Mouse (Mus musculus) lung, postnatal 4 days (tissue): ENCODE results near the gene Sec62.

Experiments
- DNase-seq, 2 experiments: peaks; one replicate each; pipeline ENCODE4 v3.0.0; 2021

The Sec62 gene

GRCm38 (mm10) chr3:30792737-30793402 lies at the start of gene Sec62:
Gene Sec62, plus strand, starts transcription at chr3:30792875.
- DNase-seq: peak; percentile 94 to 95

- DNase-seq: no peak
Measured at GRCm38 (mm10) chr3:30742891-30743290, 49.8 kb upstream of the Sec62 start.

DNA sequence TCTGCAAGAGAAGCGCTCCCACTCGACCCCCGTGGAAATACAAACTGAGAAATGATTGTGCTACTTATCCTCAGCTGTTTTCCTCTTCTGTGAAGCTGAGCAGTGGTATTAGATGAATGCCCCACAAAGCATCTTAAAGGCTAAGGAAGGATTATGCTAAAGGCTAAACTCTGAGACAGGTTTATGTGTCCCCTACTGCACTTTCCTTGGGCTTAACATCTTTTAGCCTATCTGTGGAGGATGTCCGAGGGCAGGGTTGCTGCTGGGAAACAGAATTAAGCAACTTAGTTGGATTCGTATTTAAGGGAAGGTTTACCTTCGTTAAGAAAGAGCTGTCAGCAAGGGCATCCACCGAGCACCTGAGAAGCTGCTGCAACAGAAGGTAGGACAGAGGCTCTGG lies 46.7 kb upstream of the Sec62 start, which contains the start of gene Samd7:
Gene Samd7 (plus strand): TSS at position 288 of the 400 bp plus-strand sequence.
- DNase-seq: no peak

GRCm38 (mm10) chr3:30748316-30748715 lies 44.4 kb upstream of the Sec62 start:
- no peak for DNase-seq

- no peak for DNase-seq
Measured at GRCm38 (mm10) chr3:30754696-30755095, 38.0 kb upstream of the Sec62 start.

GRCm38 (mm10) chr3:30764877-30765276 lies 27.8 kb upstream of the Sec62 start:
- DNase-seq: no peak

GRCm38 (mm10) chr3:30765311-30766027 lies 27.2 kb upstream of the Sec62 start:
- DNase-seq: peak in 1 of 2 experiments; percentile 4

GRCm38 (mm10) chr3:30766177-30766576 lies 26.5 kb upstream of the Sec62 start:
- DNase-seq: peak; percentile 9 to 37

DNA sequence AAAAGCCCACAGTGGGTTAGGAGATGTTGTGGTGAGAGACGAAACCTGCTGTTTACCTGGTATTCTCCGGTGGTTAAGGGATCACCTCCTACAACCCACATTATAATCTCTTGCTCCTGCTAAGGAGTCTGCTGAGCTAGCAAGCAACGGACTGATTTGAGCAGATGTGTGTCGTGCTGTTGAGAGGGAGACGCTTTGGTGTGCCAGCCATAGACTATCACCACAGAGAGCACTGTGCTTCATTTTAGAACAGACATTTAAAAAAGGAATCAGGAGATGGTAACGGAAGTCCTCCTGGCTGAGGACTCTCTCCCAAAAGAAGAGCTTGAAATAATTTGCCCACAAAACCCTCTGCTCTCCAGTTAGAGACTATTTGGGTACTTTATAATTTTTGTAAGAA lies 25.4 kb upstream of the Sec62 start:
- no peak for DNase-seq

DNA sequence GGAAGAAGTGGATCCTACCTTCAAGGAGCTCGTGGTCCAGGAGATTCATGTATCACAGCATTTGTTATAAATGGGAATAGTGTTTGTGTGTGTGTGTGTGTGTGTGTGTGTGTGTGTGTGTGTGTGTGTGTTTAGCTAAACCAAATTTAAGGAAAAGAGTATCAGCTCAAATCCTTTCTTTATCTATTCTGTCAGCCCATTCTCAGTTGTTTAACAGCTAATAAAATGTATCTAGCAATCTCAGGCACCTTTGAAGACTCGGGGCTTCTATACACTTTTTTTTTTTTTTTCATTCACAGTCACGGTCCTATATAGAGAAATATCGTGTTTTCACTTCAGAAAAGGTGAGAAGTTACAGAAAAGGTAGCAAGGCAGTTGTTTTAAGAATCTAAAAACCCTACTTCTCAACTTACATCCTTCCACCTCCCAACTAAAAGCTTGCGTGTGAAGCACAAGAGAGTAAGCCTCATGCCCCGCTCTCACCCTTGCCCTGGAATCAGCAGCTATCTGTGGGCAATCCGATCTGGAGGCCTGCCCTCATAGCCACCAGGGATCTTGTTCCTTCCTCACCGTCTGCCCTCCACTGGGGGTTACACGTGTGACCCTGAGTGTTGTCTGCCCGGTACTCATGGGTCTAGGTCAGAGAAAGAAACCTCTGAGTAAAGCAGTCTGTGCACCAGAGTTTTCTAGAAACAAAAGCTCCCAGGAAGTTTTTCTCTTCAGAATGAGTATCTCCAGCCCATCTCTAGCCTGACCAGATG lies 22.7 kb upstream of the Sec62 start:
- DNase-seq: no peak

- no peak for DNase-seq
Measured at GRCm38 (mm10) chr3:30771560-30771959, 21.1 kb upstream of the Sec62 start.

DNA sequence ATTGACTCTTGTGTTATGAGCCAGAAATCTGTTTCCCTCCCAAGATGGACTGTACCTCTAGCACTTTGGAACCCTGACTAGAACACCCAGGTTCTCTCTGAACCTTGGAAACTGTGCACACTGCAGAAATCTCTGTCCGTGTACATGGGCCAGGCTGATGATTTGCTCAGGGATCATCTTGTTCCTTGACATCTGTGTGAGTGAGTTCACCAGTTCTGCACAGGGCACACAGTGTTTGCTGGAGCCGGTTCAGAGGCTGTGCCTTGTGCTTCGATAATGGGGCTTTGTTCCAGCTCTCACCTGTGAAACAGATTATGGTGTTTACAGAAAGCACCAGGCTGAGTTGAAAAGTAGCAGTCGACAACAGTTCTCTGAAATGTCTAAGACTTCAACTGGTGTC lies 20.0 kb upstream of the Sec62 start:
- DNase-seq: no peak

DNA sequence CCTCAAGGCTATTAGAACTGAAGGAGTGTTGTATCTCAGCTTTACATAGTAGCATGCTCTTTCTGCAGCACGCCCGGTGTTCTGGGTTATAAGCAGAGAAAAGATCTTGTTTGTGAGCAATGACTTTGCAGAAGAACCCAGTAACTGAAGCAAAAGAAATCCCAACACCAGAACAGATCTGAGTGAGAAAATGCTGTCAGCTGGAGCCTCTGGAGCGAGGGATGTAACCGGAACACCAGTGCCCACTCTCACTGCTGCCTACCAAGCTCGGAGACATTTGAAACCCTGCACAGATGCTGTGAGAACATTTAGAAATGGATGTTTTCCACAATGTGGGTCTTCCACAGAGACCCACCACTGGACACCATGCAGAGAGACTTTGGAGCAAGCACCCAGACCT lies 18.0 kb upstream of the Sec62 start:
- DNase-seq: no peak

DNA sequence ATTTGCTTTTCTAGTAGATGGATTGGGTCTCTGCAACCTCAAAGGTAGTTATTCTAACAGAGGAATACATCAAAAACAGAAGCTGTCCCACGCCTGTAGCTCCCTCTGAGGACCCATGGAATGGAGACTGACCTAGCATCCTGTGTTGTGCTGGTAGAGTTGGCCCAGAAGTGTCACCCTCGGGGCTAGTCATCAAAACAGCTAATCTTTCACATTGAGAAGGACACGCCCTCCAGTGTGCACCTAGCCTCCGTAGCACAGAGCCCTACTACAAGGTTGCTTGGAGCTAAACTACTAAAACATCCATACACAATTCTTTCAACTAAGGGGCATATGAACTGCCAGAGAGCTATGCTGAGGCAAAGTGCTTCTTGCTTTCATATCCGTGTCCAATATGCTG lies 14.7 kb upstream of the Sec62 start:
- no peak for DNase-seq

DNA sequence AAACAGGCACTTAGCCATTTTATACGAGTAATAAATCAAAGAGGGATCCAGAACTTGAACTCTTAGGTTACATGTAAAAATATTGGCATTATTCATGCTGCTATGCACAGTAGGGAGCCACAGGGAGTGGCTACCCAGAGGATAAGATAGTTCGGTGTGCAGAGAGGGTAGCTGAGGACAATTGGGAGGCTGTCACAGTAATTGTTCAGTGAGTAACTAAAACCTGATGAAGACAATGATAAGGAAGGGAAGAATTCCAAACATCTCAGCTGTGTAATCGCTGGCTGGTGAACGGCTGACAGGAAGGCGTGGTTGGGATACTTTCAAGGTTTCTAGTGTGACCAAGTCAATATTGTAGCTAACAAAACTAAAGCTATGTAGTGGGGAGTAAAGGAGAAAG lies 4.1 kb upstream of the Sec62 start:
- peak; percentile 5 to 26 for DNase-seq

GRCm38 (mm10) chr3:30793403-30794221 lies 937 bp downstream of the Sec62 start:
- DNase-seq: peak; percentile 44 to 49

DNA sequence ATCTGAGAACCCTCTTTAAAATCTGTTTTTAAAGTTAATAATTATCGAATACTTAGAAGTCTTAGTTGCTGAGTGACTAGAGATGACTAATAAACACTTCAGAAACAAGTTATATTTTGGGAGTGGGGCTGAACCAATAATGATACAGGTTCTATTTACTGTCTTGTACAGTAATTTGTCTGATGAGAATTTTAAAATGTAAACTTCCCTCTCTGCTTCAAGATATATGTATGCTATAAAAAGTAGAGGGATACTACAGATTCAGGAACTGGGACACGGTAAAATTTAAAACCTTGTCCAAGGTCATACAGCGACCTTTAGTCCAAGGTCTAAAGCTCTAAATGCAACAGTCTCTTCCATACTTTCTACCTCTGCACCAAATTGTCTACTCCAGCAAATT lies 9.5 kb downstream of the Sec62 start:
- no peak for DNase-seq

GRCm38 (mm10) chr3:30812881-30813280 lies 20.2 kb downstream of the Sec62 start:
- no peak for DNase-seq

DNA sequence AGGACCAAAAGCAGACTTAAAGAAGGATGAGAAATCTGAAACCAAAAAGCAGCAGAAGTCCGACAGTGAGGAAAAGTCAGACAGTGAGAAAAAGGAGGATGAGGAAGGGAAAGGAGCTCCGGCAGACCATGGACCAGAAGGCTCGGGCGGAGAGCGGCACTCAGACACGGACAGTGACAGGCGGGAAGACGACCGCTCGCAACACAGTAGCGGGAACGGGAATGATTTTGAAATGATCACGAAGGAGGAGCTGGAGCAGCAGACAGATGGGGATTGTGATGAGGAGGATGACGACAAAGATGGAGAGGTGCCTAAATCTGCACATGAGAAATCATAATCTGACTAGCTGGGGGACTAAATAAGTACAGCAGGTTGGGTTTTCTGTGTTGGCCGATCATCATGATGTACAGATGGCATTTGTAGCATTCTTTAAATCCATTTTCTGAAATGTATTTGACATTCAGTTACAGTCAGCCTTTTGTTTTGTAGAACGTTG lies 26.0 kb downstream of the Sec62 start:
- no peak for DNase-seq

- DNase-seq: no peak
Measured at GRCm38 (mm10) chr3:30822163-30822562, 29.5 kb downstream of the Sec62 start.

DNA sequence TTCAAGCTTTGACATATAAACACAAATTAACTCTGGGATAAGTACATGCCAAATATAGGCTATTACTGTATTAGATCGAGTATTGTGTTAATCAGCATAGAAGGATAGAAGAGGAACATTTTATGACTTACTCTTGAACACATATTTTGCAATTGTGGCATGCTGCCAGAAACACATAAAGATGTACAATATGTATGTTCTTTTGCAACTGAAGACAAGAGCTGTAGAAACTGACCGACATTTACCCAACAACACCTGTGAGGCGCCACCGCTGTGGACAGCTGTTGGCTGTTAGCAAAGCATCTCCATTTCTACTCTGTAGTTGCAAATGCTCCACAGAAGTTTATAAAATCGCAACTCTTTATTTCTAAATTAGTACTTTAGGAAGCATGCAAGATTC lies 33.4 kb downstream of the Sec62 start:
- no peak for DNase-seq

- peak in 1 of 2 experiments; percentile 13 for DNase-seq
Measured at GRCm38 (mm10) chr3:30831848-30832606, 39.4 kb downstream of the Sec62 start.
